Mouse (Mus musculus) adrenal gland, adult (tissue): ENCODE results near the gene Olfr181.

Experiments
- DNase-seq, 2 experiments: peaks; one replicate each; pipeline ENCODE4 v3.0.0; 2022 to 2023; ENCODE audit warnings: low spot score in 1 of 2; ENCODE audit not compliant: inconsistent age in 2 of 2

Olfr181 gene

DNA sequence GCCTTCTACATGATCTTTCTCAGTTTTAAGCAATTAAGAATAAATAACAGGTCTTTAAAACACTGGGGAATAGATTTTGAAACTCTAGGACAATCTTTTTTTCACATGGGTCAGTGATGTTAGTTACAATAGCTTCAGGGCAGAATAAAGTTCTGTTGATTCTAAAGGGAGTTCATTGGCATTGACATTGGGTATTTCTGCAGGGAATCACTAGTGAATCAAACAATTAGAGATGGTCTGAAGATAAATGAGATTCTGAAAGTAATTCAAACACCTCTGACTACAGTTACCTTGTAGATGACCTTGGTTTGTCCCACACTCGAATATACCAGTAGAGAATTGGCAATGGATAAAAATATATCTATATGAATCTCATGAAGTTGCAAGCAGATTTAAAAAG, at the start of gene Olfr181:
TSS of gene Olfr181 (minus strand) at position 101 of the 400 bp plus-strand sequence.
- DNase-seq, result no peak

DNA sequence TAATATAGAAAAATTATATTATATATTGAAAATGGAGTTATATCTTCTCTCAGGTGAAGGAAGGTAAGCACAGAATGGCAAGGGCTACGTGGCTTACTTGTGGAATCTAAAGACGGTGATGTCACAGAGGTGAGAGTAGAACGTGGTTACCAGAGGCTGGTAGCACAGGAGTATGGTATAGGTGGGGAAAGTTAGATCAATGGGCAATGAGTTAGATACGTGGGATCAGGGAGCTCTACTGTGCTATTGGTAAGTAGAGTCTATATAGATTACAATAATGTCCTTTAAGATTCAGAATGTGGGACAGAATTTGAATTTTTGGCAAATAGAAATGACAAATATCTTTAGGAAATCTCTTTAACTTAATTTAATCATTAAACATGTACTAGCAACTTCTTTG, 737 bp upstream of the Olfr181 start, which contains the start of gene Olfr180:
TSS of gene Olfr180 (minus strand) at position 101 of the 400 bp plus-strand sequence.
- DNase-seq, result no peak

DNA sequence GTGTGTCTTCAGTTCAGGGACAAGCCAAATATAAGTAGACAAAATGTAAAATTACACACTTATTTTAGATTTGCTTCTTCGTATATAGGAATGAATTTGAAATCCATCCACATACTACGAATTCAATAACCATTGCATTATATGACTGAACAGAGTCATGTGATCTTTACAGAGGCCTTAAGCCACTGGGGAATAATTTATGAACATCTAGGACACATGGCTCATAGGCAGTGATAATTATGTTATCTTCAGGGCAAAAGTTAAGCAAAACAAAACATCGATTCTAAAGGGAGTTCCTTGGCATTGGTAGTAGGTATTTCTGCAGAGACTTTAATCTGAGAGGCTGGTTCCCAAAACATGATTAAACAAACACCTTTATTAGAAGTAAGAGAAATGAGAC, 36.6 kb downstream of the Olfr181 start, which contains the start of gene Olfr178:
TSS of gene Olfr178 (minus strand) at position 101 of the 400 bp plus-strand sequence.
- no peak for DNase-seq

DNA sequence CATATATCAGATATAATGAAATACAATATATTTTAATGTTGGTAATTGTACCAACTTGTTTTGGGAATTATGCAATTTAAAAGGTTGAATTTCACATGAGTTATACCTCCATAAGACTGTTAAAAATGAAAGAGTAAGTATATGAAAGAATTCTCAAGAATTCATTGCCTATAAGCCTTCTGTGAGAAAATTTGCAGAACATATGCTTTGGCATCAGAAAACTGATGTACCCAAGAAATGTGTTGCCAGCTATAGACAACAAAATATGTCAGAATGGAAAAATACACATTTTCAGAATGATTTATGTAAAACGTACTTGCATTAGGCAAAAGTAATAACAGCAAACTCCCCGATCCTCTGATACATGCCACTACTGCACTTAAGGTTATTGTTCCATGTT, 44.1 kb downstream of the Olfr181 start:
- no peak for DNase-seq
